Mouse (Mus musculus) heart, postnatal 0 days (tissue): ENCODE data around the gene Scube2.

ENCODE experiments used
- CTCF ChIP-seq: IDR thresholded peaks from 2 replicates; pipeline ENCODE4 v1.5.1; 2016; ENCODE audit warnings: antibody characterized with exemption, control low read depth, low read depth
- EP300 ChIP-seq: IDR thresholded peaks from 2 replicates; pipeline ENCODE4 v1.6.1; 2016; ENCODE audit warnings: antibody characterized with exemption, low read depth

DNA sequence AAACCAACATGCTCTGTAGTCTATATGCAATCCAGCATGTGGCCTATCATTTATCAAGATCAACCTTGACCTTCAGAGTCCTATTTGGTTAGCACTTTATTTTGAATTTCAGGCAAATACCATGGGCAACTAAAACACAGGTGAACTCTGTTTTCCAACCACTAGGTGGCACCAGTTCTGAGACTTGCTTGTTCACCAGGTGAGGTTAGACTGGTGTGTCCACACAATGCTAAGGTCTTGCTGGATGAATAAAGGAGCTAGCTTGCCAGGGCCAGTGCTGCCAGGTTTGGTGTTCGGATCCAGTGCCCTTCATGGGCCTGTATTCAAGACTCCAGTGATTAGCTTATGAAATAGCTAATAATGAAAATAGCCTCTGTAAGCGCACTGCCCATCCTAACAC is 72.7 kb downstream of the Scube2 start:
- TF ChIP-seq EP300 (no peak), CTCF (peak; percentile 84)
